Mouse (Mus musculus) hindbrain, embryonic 16.5 days (tissue): ENCODE measurements at regions not wholly inside any gene's neighbourhood (a gene's known extent, or its start where the extent isn't known, plus 50 kb on each side); places are given as distances from the start of the nearest gene placed in this dataset.

Experiments
- ATAC-seq: fragments of 200-750 bp; cut with Nextera tagmentation; 2 replicates; pipeline ENCODE4 v1.8.0; 2017; ENCODE audit warnings: moderate TSS enrichment, moderate library complexity
- H3K27ac ChIP-seq: fragments of 300-500 bp; sonication (generic); 2 replicates; pipeline ENCODE4 v1.5.1; 2014; ENCODE audit warnings: low read depth, mild to moderate bottlenecking, control low read depth, low read length, moderate library complexity
- H3K27me3 ChIP-seq: fragments of 300-500 bp; sonication (generic); replicated peaks from 2 replicates; pipeline ENCODE4 v1.6.1; 2014; ENCODE audit warnings: low read length; ENCODE audit not compliant: control insufficient read depth, insufficient read depth
- H3K36me3 ChIP-seq: fragments of 300-500 bp; sonication (generic); 2 replicates; pipeline ENCODE4 v1.6.1; 2014; ENCODE audit warnings: mild to moderate bottlenecking, low read length, moderate library complexity, mixed read lengths; ENCODE audit not compliant: control insufficient read depth, insufficient read depth
- H3K4me1 ChIP-seq: fragments of 300-500 bp; sonication (generic); 2 replicates; pipeline ENCODE4 v1.6.1; 2014; ENCODE audit warnings: low read depth, low read length; ENCODE audit not compliant: control insufficient read depth, insufficient read depth
- H3K4me2 ChIP-seq: fragments of 300-500 bp; sonication (generic); 2 replicates; pipeline ENCODE4 v1.6.1; 2014; ENCODE audit warnings: mild to moderate bottlenecking, low read length, control low read depth, moderate library complexity
- H3K4me3 ChIP-seq: fragments of 300-500 bp; sonication (generic); 2 replicates; pipeline ENCODE4 v1.5.1; 2014; ENCODE audit warnings: mild to moderate bottlenecking, low read length, control low read depth, moderate library complexity
- H3K9ac ChIP-seq: fragments of 300-500 bp; sonication (generic); 2 replicates; pipeline ENCODE4 v1.6.1; 2014; ENCODE audit warnings: low read depth, mild to moderate bottlenecking, control low read depth, low read length, moderate library complexity
- H3K9me3 ChIP-seq: fragments of 300-500 bp; sonication (generic); 2 replicates; pipeline ENCODE4 v1.6.1; 2014; ENCODE audit warnings: mild to moderate bottlenecking, low read length, moderate library complexity; ENCODE audit not compliant: control insufficient read depth
- WGBS: fragments of 180-500 bp; shearing (Covaris S2); extraction: QIAGEN DNeasy Blood & Tissue Kit; methylation state at CpG from one replicate; pipeline ENCODE4 v1.1.7; 2014; 5-methylcytosine and 5-hydroxymethylcytosine counted together

DNA sequence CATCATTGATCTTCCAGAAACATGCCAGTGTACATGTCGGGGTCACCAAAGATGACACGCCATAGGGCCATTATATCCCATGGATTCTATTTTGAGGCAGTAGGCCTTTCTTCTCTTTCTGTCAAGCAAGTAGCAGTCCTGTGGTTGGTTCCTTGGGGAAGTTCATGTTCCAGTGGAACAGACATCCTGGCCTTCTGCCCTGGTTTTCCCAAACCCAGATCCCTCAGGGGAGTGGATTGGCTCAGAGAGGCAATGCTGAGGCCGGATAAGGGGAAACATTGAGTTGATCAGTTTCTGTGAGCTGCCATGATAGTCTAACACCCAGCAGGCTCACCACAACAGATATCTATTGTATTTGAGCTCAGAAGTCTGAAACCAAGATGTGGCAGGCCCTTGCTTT, 125.9 kb downstream of the Pdgfra start:
- no peak overlapping the region for H3K27ac ChIP-seq
- H3K9me3 ChIP-seq: no peaks in the 10 kb centered on the region
- H3K27me3 ChIP-seq: no peaks in the 10 kb centered on the region
- no peak overlapping the region for H3K9ac ChIP-seq
- H3K36me3 ChIP-seq: no peaks in the 10 kb centered on the region
- WGBS: 92% methylated on average over 3 of the region's 3 CpGs
- H3K4me2 ChIP-seq: no peak overlapping the region
- H3K4me3 ChIP-seq: no peak overlapping the region
- no peaks in the 10 kb centered on the region for H3K4me1 ChIP-seq
- no peak for ATAC-seq

DNA sequence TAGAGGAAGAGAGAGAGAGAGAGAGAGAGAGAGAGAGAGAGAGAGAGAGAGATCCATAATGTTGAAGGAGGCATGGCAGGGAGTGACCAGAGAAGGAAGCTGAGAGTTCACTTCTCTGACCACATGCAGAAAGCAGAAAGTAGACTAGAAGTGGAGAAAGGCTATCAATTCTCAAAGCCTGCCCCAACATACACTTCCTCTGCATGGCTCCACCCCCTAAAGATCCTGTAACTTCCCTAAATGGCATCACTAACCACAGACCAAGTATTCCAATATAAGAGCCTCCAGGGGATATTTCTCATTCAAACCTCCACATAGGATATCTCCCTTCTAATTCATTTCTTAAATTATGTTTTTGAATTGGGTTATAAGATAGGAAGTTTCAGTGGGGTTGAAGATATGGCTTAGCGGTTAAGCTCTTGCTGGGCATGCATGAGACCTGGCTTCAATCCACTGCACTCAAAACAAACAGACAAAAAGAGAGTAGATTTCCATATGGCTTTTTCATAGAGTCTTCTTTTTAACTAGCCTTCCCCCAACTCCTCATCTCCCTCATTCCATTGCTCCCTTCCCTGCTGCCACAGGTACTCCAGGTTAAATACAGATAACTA, 127.6 kb downstream of the Pdgfra start:
- H3K9me3 ChIP-seq: no peaks in the 10 kb centered on the region

DNA sequence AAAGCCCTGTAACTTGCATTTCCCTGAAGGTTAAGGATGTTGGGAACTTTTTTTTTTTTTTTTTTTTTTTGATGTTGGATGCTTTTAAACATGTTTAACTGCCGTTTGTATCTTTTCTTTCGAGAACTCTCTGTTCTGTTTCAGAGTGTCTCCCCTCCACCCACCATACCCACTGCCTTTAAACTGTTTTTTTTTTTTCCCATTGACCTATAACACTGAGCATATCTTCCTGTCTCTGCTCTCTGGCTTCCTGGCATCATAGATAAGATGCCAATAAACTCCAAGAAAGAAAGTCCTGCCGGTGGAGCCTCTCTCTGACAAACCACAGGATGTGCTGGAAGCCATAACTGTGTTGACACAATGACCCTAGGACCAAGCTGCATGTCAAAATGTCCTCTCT, 128.6 kb downstream of the Pdgfra start:
- Histone ChIP-seq H3K4me1 (no peaks in the 10 kb centered on the region), H3K9ac (no peak overlapping the region), H3K4me2 (no peak overlapping the region), H3K9me3 (no peaks in the 10 kb centered on the region), H3K27me3 (no peaks in the 10 kb centered on the region), H3K36me3 (no peaks in the 10 kb centered on the region), H3K27ac (no peak overlapping the region), H3K4me3 (no peak overlapping the region)
- no peak for ATAC-seq
- 80% methylated on average over 3 of the region's 3 CpGs for WGBS

More for the DNA sequence above, 127.6 kb downstream of the Pdgfra start:
- Histone ChIP-seq H3K4me1 (no peaks in the 10 kb centered on the region), H3K27ac (no peak overlapping the region), H3K27me3 (no peaks in the 10 kb centered on the region), H3K4me3 (no peak overlapping the region), H3K4me2 (no peak overlapping the region), H3K9ac (no peak overlapping the region), H3K36me3 (no peaks in the 10 kb centered on the region)
- 83% methylated on average over 1 of the region's 1 CpGs for WGBS
- no peak for ATAC-seq

DNA sequence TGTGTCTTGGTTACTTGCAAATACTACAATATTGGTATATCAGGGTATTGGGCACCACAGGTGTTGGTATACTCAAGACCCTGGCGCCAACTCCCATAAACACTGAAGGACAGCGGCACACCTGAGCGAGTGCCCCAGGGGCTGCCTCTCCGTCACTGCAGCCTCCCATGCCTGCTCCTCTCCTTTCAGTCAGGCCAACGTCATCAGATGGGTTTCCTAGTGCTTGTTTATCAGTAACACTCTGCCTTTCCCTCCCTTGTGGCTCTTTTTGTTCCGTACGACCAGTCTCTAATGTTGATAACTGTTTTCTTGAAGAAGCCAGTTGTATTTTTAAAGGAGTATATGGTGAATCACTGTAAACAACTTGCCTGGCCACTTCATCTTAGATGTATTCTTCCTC, 129.4 kb downstream of the Pdgfra start:
- Histone ChIP-seq H3K4me2 (no peak overlapping the region), H3K4me1 (no peaks in the 10 kb centered on the region), H3K9me3 (no peaks in the 10 kb centered on the region), H3K27ac (no peak overlapping the region), H3K4me3 (no peak overlapping the region), H3K27me3 (no peaks in the 10 kb centered on the region), H3K36me3 (no peaks in the 10 kb centered on the region), H3K9ac (no peak overlapping the region)
- no peak for ATAC-seq
- 86% methylated on average over 7 of the region's 7 CpGs for WGBS

DNA sequence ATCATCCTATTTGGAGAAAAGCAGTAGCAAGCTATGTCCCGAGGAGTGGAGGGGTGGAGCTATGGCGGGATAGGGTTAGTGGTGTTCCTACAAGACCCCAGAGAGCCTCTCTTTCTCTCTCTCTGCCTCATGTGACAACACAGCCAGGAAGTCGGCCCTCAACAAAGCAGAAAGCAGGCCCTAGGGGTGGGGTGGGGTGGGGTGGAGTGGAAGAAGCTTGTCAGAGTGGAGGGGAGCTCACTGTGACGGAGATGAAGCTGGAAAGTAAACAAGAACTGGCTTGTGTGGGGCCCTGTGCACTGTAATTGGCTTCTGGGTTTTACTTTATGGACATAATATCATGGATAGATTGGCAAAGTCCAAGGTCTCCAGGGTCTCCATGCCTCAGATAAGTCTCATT, 130.5 kb downstream of the Pdgfra start:
- no peaks in the 10 kb centered on the region for H3K9me3 ChIP-seq
- ATAC-seq: no peak
- H3K4me3 ChIP-seq: no peak overlapping the region
- H3K4me1 ChIP-seq: no peaks in the 10 kb centered on the region
- no peaks in the 10 kb centered on the region for H3K36me3 ChIP-seq
- no peaks in the 10 kb centered on the region for H3K27me3 ChIP-seq
- H3K27ac ChIP-seq: no peak overlapping the region
- 71% methylated on average over 4 of the region's 4 CpGs for whole genome bisulfite sequencing
- H3K4me2 ChIP-seq: no peak overlapping the region
- no peak overlapping the region for H3K9ac ChIP-seq

DNA sequence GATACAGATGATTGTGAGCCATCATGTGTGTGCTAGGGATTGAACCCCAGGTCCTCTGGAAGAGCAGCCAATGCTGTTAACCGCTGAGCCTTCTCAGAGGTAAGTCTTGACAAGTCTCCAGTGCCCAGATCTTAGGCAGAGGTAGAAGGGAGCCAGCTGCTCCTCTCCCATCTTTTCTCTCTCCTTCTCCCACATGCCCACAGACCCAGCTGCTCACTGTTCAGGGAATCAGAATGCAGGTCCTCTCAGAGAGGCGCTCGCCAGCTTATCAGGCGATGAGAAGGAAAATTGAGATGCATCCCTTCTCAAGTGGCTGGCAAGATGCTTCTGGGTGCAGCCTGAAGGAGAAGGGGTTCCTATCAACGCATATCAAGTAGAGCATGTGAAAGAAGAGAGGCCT, 131.7 kb downstream of the Pdgfra start:
- no peaks in the 10 kb centered on the region for H3K4me1 ChIP-seq
- H3K27me3 ChIP-seq: no peaks in the 10 kb centered on the region
- no peak overlapping the region for H3K4me3 ChIP-seq
- no peak overlapping the region for H3K4me2 ChIP-seq
- no peaks in the 10 kb centered on the region for H3K9me3 ChIP-seq
- ATAC-seq: no peak
- 67% methylated on average over 5 of the region's 5 CpGs for WGBS
- H3K9ac ChIP-seq: no peak overlapping the region; the same call in 1 of the 2 replicates
- no peaks in the 10 kb centered on the region for H3K36me3 ChIP-seq
- H3K27ac ChIP-seq: no peak overlapping the region

- Histone ChIP-seq H3K4me3 (no peak overlapping the region), H3K27me3 (no peaks in the 10 kb centered on the region), H3K9ac (no peak overlapping the region), H3K4me1 (no peaks in the 10 kb centered on the region), H3K36me3 (no peaks in the 10 kb centered on the region), H3K4me2 (no peak overlapping the region), H3K27ac (no peak overlapping the region), H3K9me3 (no peaks in the 10 kb centered on the region)
- no peak for ATAC-seq
- WGBS: 64% methylated on average over 10 of the region's 10 CpGs
These were observed 133.9 kb downstream of the Pdgfra start for GRCm38 (mm10) chr5:75285950-75286349.

DNA sequence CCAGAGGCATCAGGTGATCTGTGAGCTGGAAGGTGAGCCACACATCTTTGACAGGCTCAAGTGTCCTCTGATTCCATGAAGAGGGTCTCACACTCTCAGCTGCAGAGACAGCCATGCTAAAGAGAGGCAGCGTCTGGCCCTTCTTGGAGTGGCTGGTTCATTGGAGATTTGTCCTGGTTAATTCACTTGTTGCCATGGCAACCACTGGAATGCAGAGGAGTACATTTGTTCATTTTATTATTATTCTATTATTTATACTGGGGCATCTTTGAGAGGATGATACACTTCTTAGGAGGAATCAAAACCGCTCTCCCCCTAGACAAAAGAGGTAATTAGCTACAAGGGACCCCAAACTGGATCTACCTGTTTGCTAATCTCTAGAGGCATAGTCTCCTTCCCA, 143.6 kb downstream of the Pdgfra start:
- no peaks in the 10 kb centered on the region for H3K36me3 ChIP-seq
- H3K9ac ChIP-seq: no peak overlapping the region
- no peak overlapping the region for H3K4me3 ChIP-seq
- no peak overlapping the region for H3K4me2 ChIP-seq
- H3K27ac ChIP-seq: no peak overlapping the region
- H3K9me3 ChIP-seq: no peaks in the 10 kb centered on the region
- no peaks in the 10 kb centered on the region for H3K27me3 ChIP-seq
- 57% methylated on average over 2 of the region's 2 CpGs for WGBS
- no peaks in the 10 kb centered on the region for H3K4me1 ChIP-seq
- ATAC-seq: 0 out of 2 replicates have a peak, but pooled peaks have one; percentile 34

GRCm38 (mm10) chr5:75312897-75313296, 160.8 kb downstream of the Pdgfra start:
- H3K9ac ChIP-seq: no peak overlapping the region
- WGBS: 91% methylated on average over 1 of the region's 1 CpGs
- H3K4me3 ChIP-seq: no peak overlapping the region
- H3K36me3 ChIP-seq: no peaks in the 10 kb centered on the region
- no peak for ATAC-seq
- H3K9me3 ChIP-seq: no peaks in the 10 kb centered on the region
- H3K27ac ChIP-seq: no peak overlapping the region
- H3K4me1 ChIP-seq: no peaks in the 10 kb centered on the region
- no peak overlapping the region for H3K4me2 ChIP-seq
- no peaks in the 10 kb centered on the region for H3K27me3 ChIP-seq

DNA sequence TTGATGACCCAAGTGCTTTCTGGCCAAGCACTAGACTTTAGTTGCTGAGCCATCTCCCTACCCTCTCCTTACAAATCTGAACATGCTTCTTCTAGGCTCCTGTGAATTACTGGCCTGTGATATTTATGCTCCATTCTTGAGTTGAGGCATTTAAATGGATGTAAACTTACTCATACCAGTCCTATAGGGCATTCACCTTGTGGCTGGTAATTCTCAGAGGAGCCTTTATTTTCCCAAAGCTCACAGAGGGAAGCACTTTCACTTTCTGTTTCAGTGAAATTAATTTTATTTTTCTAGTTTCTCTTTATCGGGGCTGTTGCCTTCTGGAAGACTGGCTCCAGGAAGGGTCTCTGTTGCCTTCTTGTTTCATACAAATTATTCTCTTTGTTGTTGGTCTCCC, 163.9 kb downstream of the Pdgfra start:
- H3K36me3 ChIP-seq: no peaks in the 10 kb centered on the region
- 49% methylated on average over 1 of the region's 1 CpGs for WGBS
- no peaks in the 10 kb centered on the region for H3K27me3 ChIP-seq
- H3K4me2 ChIP-seq: no peak overlapping the region
- ATAC-seq: no peak
- no peak overlapping the region for H3K27ac ChIP-seq
- H3K9me3 ChIP-seq: no peaks in the 10 kb centered on the region
- no peaks in the 10 kb centered on the region for H3K4me1 ChIP-seq
- no peak overlapping the region for H3K9ac ChIP-seq
- H3K4me3 ChIP-seq: no peak overlapping the region
